Mouse (Mus musculus) neural tube, embryonic 13.5 days (tissue): ENCODE results near the gene Rgl2. TPM values are rescaled to one million over a fixed set of nuclear protein-coding genes. Genes with fewer than 3 reads are reported as not detected.

Experiments used
- ATAC-seq: fragments of 200-750 bp; cut with Nextera tagmentation; 2 replicates; pipeline ENCODE4 v1.8.0; 2017; ENCODE audit warnings: low read depth, mild to moderate bottlenecking, moderate TSS enrichment, moderate library complexity
- H3K27ac ChIP-seq: fragments of 300-500 bp; sonication (generic); replicated peaks from 2 replicates; pipeline ENCODE4 v1.5.1; 2015; ENCODE audit warnings: moderate library complexity, mild to moderate bottlenecking, inconsistent platforms
- H3K27me3 ChIP-seq: fragments of 300-500 bp; sonication (generic); 2 replicates; pipeline ENCODE4 v1.6.1; 2015; ENCODE audit warnings: mild to moderate bottlenecking, inconsistent platforms
- H3K36me3 ChIP-seq: fragments of 300-500 bp; sonication (generic); 2 replicates; pipeline ENCODE4 v1.6.1; 2015; ENCODE audit warnings: mild to moderate bottlenecking, inconsistent platforms
- H3K4me1 ChIP-seq: fragments of 300-500 bp; sonication (generic); replicated peaks from 2 replicates; pipeline ENCODE4 v1.6.1; 2015; ENCODE audit warnings: inconsistent platforms
- H3K4me2 ChIP-seq: fragments of 300-500 bp; sonication (generic); 2 replicates; pipeline ENCODE4 v1.6.1; 2015; ENCODE audit warnings: inconsistent platforms, mild to moderate bottlenecking, moderate library complexity
- H3K4me3 ChIP-seq: fragments of 300-500 bp; sonication (generic); 2 replicates; pipeline ENCODE4 v1.5.1; 2015; ENCODE audit warnings: mild to moderate bottlenecking, inconsistent platforms
- H3K9ac ChIP-seq: fragments of 300-500 bp; sonication (generic); 2 replicates; pipeline ENCODE4 v1.6.1; 2015; ENCODE audit warnings: moderate library complexity, mild to moderate bottlenecking, inconsistent platforms
- H3K9me3 ChIP-seq: fragments of 300-500 bp; sonication (generic); 2 replicates; pipeline ENCODE4 v1.6.1; 2016; ENCODE audit warnings: inconsistent platforms
- WGBS: fragments of 180-500 bp; shearing (Covaris S2); methylation state at CpG from one replicate; pipeline ENCODE4 v1.1.7; 2015; 5-methylcytosine and 5-hydroxymethylcytosine counted together
- polyA plus RNA-seq: library from polyadenylated mRNA; unstranded; fragments of >200 nt; fragmentation: Nextera tagmentation; extraction: Ambion mirVana; gene quantifications from 2 replicates; pipeline ENCODE4 v1.2.1, GENCODE M21; 2015

Rgl2 gene
- polyA plus RNA-seq, 1 experiment from 2014 or later = 59.5 TPM

DNA sequence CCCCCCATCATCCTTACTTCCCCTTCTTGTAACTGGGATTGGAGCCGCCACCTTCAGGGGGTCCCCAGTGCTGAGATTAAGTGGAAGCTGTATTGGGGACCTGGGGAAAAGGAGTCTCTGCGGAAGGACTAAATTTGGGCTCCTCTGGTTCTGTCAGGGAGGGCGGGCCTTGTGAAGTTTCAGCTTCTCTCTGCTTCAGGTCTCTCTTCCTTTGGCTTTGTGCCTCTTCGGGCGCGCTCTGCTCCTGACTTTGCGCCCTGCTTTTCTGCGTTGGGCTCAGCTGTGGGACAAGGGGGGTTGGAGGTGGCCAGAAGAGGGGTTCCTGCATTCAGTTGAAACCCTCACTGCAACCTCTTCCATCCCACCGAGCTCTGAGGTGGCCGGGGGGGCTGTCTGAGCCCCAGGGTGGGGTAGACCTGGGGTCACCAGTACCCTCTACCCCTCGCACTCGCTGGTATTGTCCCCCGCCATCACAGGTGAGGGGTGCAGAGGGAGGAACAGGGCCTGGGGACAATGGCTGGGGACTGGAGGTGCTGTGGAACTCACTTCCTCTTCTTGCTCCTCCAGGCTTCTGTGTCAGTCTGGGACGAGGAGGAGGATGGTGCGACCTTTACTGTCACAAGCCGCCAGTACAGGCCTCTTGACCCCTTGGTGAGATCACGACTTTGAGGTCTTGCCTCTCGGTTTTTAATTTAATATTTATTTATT lies 2.0 kb downstream of the Rgl2 start:
- H3K4me2 ChIP-seq = peak overlapping the region; percentile 99
- H3K4me3 ChIP-seq = peak overlapping the region; percentile 94
- peak overlapping the region; percentile 98; the same call in 1 of the 2 replicates for H3K27ac ChIP-seq
- no peaks in the 10 kb centered on the region for H3K27me3 ChIP-seq
- 35% methylated on average over 18 of the region's 18 CpGs for WGBS
- peaks cover 32% of the 10 kb centered on the region for H3K36me3 ChIP-seq
- no peaks in the 10 kb centered on the region for H3K9me3 ChIP-seq
- H3K9ac ChIP-seq = peak overlapping the region; percentile 97
- ATAC-seq = no peak
- H3K4me1 ChIP-seq = peaks cover 25% of the 10 kb centered on the region

- H3K9me3 ChIP-seq = no peaks in the 10 kb centered on the region
- peaks cover 34% of the 10 kb centered on the region for H3K36me3 ChIP-seq
- no peak overlapping the region for H3K27ac ChIP-seq
- no peak overlapping the region for H3K4me3 ChIP-seq
- no peak overlapping the region for H3K9ac ChIP-seq
- peaks cover 25% of the 10 kb centered on the region for H3K4me1 ChIP-seq
- 93% methylated on average over 11 of the region's 11 CpGs for WGBS
- no peak overlapping the region for H3K4me2 ChIP-seq
- H3K27me3 ChIP-seq = no peaks in the 10 kb centered on the region
- no peak for ATAC-seq
These were observed 2.6 kb downstream of the Rgl2 start for GRCm38 (mm10) chr17:33931947-33932346.

- no peak overlapping the region for H3K9ac ChIP-seq
- no peak for ATAC-seq
- peaks cover 25% of the 10 kb centered on the region for H3K4me1 ChIP-seq
- H3K4me2 ChIP-seq = no peak overlapping the region
- H3K4me3 ChIP-seq = no peak overlapping the region
- H3K9me3 ChIP-seq = no peaks in the 10 kb centered on the region
- peaks cover 34% of the 10 kb centered on the region for H3K36me3 ChIP-seq
- H3K27ac ChIP-seq = no peak overlapping the region
- 90% methylated on average over 14 of the region's 14 CpGs for WGBS
- H3K27me3 ChIP-seq = no peaks in the 10 kb centered on the region
These were observed 3.1 kb downstream of the Rgl2 start for GRCm38 (mm10) chr17:33932448-33932847.

DNA sequence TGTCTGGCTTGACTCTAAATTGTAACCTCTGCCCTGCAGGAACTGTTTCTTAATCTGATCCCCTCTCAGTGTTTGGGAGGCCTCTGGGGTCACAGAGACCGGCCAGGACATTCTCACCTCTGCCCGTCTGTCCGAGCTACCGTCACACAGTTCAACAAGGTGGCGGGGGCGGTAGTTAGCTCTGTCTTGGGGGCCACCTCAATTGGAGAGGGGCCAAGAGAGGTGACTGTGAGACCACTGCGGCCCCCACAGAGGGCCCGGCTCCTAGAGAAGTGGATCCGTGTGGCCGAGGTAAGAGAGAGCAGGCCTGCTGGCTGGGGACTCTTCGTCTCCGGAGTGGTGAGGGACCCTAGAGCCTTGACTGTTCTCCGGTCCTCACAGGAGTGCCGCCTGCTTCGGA lies 3.6 kb downstream of the Rgl2 start:
- WGBS = 92% methylated on average over 15 of the region's 15 CpGs
- Histone ChIP-seq H3K27ac (no peak overlapping the region), H3K36me3 (peaks cover 37% of the 10 kb centered on the region), H3K27me3 (no peaks in the 10 kb centered on the region), H3K9ac (no peak overlapping the region), H3K4me1 (peaks cover 22% of the 10 kb centered on the region), H3K4me3 (no peak overlapping the region), H3K4me2 (no peak overlapping the region), H3K9me3 (no peaks in the 10 kb centered on the region)
- no peak for ATAC-seq

DNA sequence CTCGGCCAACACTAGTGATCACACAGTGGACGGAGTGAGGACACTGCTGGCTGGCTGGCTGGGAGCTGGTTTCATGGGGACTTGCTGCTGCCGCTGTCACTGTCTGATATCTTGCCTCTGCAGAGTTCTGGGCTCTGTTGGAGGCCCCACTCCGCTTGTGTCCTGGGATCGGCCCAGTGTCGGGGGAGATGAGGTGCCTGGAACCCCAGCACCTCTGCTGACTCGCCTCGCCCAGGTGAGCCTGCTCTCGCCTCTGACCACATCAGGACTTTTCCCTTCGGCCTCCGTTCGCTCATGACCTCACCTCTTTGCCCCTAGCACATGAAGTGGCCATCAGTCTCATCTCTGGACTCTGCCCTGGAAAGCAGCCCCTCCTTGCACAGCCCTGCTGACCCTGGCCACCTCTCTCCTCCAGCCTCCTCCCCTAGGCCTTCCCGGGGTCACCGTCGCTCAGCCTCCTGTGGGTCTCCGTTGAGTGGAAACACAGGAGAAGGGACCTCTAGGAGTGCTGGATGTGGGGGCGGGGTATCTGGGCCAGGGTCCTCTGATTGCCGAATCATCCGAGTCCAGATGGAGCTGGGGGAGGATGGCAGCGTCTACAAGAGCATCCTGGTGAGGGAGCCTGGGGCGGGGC lies 6.2 kb downstream of the Rgl2 start:
- no peaks in the 10 kb centered on the region for H3K27me3 ChIP-seq
- H3K9ac ChIP-seq = no peak overlapping the region

GRCm38 (mm10) chr17:33936993-33937392 lies 7.7 kb downstream of the Rgl2 start:
- no peak for ATAC-seq
- H3K9ac ChIP-seq = no peak overlapping the region
- peaks cover 47% of the 10 kb centered on the region for H3K36me3 ChIP-seq
- H3K27ac ChIP-seq = no peak overlapping the region
- H3K4me1 ChIP-seq = peaks cover 22% of the 10 kb centered on the region
- 86% methylated on average over 15 of the region's 15 CpGs for WGBS
- H3K9me3 ChIP-seq = no peaks in the 10 kb centered on the region
- H3K27me3 ChIP-seq = no peaks in the 10 kb centered on the region
- H3K4me3 ChIP-seq = no peak overlapping the region
- no peak overlapping the region for H3K4me2 ChIP-seq

More for the DNA sequence above, 6.2 kb downstream of the Rgl2 start:
- no peak overlapping the region for H3K27ac ChIP-seq
- 90% methylated on average over 21 of the region's 21 CpGs for WGBS
- no peaks in the 10 kb centered on the region for H3K9me3 ChIP-seq
- ATAC-seq = no peak
- H3K4me1 ChIP-seq = peaks cover 21% of the 10 kb centered on the region
- peaks cover 47% of the 10 kb centered on the region for H3K36me3 ChIP-seq
- H3K4me3 ChIP-seq = no peak overlapping the region
- no peak overlapping the region for H3K4me2 ChIP-seq

DNA sequence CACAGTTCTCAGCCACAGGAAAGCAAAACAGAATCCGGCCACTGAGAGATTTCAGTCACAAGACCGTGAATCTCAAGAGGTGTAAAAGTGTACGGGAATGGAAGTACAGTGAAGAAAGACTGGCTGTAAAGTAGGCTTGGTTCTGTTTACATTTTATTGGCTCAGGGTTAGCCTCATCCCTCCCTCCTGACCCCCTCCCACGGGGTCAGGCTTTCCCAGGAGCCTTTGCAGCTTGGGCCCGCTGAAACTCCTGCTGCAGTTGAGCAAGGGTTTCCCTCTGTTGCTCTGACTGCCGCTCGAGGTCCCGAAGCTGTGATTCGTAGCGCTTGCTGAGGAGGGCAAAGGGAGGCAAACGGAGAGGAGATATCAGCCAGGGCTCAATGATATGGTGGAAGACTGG lies 9.4 kb downstream of the Rgl2 start:
- Histone ChIP-seq H3K4me2 (peak overlapping the region; percentile 98), H3K4me1 (peaks cover 24% of the 10 kb centered on the region), H3K9me3 (no peaks in the 10 kb centered on the region), H3K9ac (0 out of 2 replicates have a peak overlapping the region, but pooled peaks have one; percentile 88), H3K4me3 (peak overlapping the region; percentile 89), H3K27ac (no peak overlapping the region), H3K36me3 (peaks cover 47% of the 10 kb centered on the region), H3K27me3 (no peaks in the 10 kb centered on the region)
- ATAC-seq = no peak
- WGBS = 75% methylated on average over 11 of the region's 11 CpGs

- H3K4me3 ChIP-seq = peak within 1 kb of the TSS; percentile 89
- H3K36me3 ChIP-seq = peaks cover 55% of the 10 kb centered on the region
- no peaks in the 10 kb centered on the region for H3K9me3 ChIP-seq
- H3K4me1 ChIP-seq = peaks cover 24% of the 10 kb centered on the region
- peak within 1 kb of the TSS; percentile 98 for H3K4me2 ChIP-seq
- peak; percentile 88 for ATAC-seq
- WGBS = under 1% methylated on average over 36 of the region's 36 CpGs
- peak within 1 kb of the TSS; percentile 88 for H3K9ac ChIP-seq
- no peaks in the 10 kb centered on the region for H3K27me3 ChIP-seq
- no peak within 1 kb of the TSS for H3K27ac ChIP-seq
These were observed 11.0 kb downstream of the Rgl2 start, which contains the start of the genes Pfdn6 and Wdr46 for GRCm38 (mm10) chr17:33940206-33940805. Pfdn6 (minus strand) TSS chr17:33940343. Wdr46 (plus strand) TSS chr17:33940660.

DNA sequence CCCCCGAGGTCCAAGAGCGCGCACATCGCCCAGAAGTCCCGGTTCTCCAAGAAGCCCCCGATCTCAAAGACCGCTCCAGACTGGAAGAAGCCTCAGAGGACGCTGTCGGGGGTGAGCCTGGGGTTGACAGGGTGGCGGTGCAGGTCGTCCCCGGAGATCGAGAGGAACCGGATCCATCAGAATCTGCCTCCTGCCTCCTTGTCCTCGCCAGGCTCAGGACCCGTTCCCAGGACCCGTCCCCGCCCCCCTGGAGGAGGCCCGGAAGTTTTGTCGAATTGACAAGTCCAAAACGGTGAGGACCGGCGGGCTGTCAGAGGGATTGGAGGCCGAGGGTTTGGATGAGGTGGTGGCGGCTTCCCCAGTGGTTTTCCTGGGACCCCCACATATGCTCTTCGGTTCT lies 11.6 kb downstream of the Rgl2 start:
- Histone ChIP-seq H3K4me1 (peaks cover 24% of the 10 kb centered on the region), H3K4me2 (peak overlapping the region; percentile 98), H3K36me3 (peaks cover 55% of the 10 kb centered on the region), H3K27me3 (no peaks in the 10 kb centered on the region), H3K27ac (no peak overlapping the region), H3K4me3 (peak overlapping the region; percentile 89), H3K9me3 (no peaks in the 10 kb centered on the region), H3K9ac (peak overlapping the region; percentile 88)
- peak; percentile 13 for ATAC-seq
- 3% methylated on average over 26 of the region's 26 CpGs for WGBS

DNA sequence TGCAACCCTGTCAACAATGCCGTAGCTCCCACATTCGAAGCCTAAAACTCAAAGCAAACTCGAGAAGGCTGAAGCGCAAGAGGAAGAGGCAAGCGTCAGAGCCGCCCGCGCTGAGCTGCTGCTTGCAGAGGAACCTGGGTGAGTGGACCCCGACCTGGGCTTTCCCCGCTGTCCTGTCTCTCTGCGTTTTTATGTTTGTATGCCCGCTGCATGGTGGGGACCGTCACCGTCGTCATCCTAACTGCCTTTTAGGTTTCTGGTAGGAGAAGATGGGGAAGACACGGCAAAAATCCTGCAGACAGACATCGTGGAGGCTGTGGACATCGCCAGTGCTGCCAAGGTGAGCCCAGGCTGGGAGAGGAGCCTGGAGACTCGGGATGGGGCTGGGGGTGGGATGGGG lies 12.0 kb downstream of the Rgl2 start:
- WGBS = 60% methylated on average over 19 of the region's 19 CpGs
- H3K4me3 ChIP-seq = peak overlapping the region; percentile 89

DNA sequence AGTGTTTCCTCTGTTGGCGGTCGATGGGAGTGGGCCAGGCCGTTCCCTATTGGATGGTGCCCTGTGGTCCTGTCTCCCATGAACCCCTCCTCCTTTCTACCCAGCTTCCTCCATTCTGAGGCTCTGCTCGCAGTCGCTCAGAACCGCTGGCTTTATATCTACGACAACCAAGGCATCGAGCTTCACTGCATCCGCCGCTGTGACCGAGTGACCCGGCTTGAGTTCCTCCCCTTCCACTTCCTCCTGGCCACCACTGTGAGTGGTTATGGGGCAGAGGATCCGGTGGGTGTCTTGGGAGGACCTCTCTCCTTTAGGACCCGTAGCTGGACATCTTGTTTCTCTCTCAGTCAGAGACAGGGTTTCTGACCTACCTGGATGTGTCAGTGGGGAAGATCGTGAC lies 14.1 kb downstream of the Rgl2 start:
- Histone ChIP-seq H3K27me3 (no peaks in the 10 kb centered on the region), H3K4me1 (peaks cover 28% of the 10 kb centered on the region), H3K4me2 (no peak overlapping the region), H3K27ac (no peak overlapping the region), H3K36me3 (peaks cover 60% of the 10 kb centered on the region), H3K4me3 (no peak overlapping the region), H3K9me3 (no peaks in the 10 kb centered on the region), H3K9ac (no peak overlapping the region)
- 93% methylated on average over 15 of the region's 15 CpGs for WGBS
- ATAC-seq = no peak

More for the DNA sequence above, 12.0 kb downstream of the Rgl2 start:
- Histone ChIP-seq H3K36me3 (peaks cover 58% of the 10 kb centered on the region), H3K27ac (no peak overlapping the region), H3K27me3 (no peaks in the 10 kb centered on the region), H3K9me3 (no peaks in the 10 kb centered on the region), H3K9ac (peak overlapping the region; percentile 88), H3K4me1 (peaks cover 24% of the 10 kb centered on the region), H3K4me2 (peak overlapping the region; percentile 98)
- no peak for ATAC-seq

DNA sequence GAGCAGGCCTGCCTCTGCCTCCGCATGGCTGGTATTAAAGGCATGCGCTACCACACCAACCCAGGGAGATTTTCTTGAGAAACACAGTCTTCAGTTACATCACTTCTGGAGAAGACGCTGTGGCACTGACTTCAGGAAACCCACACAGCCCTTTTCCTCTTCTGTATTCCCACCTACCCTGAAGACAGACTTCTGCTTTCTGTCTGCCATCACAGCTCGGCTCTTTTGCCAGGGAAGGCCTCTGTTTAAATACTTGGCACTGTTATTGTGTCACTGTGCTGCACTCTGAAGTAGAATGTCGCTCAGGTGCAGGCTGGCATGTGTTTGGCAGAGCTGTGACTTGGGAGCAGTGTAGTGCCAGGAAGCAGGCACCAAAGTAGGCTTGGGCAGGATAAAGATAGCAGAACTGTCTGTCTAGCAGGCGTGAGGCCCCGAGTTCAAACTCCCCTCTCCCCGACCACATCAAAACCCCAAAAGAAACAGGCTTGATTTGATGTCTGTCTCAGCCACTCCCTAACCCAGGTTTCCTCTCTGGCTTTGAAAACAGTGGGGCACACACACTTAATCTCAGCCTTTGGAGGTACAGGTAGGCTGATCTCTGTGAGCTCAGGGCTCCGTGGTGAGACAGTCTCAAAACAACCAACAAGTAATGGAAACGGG lies 18.2 kb downstream of the Rgl2 start:
- Histone ChIP-seq H3K4me1 (peaks cover 45% of the 10 kb centered on the region), H3K9ac (no peak overlapping the region), H3K9me3 (no peaks in the 10 kb centered on the region), H3K4me3 (no peak overlapping the region), H3K27ac (no peak overlapping the region), H3K36me3 (peaks cover 82% of the 10 kb centered on the region), H3K27me3 (no peaks in the 10 kb centered on the region), H3K4me2 (no peak overlapping the region)
- no peak for ATAC-seq
- WGBS = 93% methylated on average over 10 of the region's 10 CpGs
